Mouse (Mus musculus): ENCODE results near the gene Gm11627.
"Not testable (repeated sequence)": the region's sequence is repeated elsewhere in the genome, so short reads cannot be mapped to it uniquely, and the experiment has no call there.

Gm11627 gene

DNA sequence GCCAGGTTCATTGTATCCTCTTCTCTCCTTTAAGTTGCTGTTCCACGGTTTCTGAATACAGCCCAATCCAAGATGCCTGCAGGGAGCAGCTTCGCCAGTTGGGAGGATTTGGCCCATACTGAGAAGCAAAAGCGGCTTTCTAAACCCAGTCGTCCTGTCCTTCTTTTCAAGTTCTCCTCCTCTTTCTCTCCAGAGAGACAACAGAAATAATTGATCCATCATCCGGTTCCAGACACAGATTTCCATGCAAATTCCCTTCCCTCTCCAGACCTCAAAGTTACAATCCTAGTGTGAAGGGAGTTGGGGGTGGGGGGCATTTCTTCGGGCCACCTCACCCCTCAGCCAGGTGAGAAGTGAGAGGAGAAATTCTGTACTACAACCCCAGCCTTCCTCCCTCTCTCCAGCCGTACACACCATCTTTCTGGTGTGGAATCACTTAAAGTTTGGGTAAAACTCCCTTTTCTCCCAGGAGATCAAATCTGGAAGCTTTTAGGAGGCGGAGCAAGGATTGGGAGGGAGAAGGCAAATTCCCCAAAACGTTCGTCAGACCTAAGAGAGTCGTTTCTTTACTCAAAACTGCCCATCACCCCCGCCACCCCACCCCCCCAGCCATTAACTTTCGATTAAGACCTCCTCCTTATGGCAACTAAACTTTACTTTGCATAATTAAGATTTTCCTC lies 23.7 kb upstream of the Gm11627 start:
- peak; percentile 52 for DNase-seq (ENCODE audit: low spot score)

DNA sequence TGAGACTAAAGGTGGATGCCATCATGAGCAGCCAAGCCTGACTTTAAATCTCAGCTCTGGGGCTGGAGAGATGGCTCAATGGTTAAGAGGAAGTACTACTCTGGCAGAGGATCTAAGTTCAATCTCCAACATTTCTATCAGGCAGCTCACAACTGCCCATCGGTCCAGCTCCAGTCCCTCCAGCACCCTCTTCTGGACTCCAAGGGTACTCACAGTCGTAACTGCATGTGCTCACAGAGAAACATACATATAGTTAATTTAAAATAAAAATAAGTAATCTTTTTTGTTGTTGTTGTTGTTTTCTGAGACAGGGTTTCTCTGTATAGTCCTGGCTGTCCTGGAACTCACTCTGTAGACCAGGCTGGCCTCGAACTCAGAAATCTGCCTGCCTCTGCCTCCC lies 20.7 kb upstream of the Gm11627 start:
- no peak for DNase-seq (ENCODE audit: low spot score)

DNA sequence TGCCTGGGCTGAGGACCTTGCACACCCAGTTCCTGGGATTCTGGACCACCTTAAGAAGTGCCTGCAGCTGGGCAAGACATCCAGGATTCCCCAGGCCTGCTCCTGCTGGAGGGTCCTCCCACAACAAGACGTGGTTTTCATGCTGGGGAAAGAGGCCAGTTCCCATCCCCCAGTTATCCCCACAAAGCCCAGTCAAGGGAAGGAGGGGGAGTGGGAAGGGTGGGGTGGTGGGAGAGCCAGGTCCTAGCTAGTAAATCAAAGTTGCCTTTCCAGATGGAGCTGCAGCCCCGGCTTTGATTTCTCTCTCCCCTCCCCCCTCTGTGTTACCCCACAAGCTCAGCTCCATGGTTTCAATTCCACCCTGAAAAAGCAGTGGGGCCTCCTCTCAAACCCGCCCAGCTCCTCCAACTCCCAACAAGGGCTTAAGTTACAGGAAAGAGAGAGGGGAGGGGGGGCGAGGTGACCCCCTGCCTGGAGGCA lies 16.1 kb upstream of the Gm11627 start:
- DNase-seq (ENCODE audit: low spot score), result no peak

DNA sequence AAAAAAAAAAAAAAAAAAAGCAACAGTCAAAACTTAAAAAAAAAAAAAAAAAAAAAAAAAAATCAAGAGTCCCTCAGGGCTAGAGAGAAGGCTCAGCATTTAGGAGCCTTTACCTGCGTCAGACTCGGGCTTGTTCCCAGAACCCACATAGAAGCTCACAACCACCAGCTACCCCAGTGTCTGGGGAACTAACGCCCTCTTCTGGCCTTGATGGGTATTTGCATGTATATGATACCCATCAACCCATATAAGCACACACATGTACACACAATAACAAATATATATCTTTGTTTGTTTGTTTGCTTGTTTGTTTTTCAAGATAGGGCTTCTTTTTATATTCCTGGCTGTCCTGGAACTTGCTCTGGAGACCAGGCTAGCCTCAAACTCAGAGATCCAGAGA lies 8.3 kb upstream of the Gm11627 start:
- no peak for DNase-seq (ENCODE audit: low spot score)

DNA sequence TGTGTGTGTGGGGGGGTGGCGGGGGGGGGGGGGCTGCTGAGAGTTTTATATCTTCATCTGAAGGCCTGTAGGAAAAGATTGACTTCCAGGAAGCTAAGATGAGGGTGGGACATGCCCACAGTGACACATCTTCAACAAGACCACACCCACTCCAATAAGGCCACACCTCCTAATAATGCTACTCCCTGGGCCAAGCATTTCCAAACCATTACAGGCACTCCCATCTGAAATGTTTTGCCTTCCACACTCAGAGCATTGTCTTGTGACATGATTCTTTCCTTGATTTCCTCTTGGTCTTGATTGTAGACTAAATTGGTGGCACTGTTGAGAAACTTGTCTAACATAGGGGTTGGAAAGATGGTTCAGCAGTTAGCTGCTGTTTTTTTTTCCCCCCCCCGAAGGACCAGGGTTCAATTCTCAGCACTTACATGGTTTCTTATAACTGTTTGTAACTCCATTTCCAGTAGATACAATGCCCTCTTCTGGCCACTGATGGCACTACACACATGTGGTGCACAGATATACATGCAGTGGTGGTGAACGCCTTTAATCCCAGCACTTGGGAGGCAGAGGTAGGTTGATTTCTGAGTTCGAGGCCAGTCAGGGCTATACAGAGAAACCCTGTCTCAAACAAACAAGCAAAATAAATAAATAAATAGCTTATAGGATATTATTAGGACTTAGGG lies 7.3 kb upstream of the Gm11627 start:
- DNase-seq (ENCODE audit: low spot score), result no peak

DNA sequence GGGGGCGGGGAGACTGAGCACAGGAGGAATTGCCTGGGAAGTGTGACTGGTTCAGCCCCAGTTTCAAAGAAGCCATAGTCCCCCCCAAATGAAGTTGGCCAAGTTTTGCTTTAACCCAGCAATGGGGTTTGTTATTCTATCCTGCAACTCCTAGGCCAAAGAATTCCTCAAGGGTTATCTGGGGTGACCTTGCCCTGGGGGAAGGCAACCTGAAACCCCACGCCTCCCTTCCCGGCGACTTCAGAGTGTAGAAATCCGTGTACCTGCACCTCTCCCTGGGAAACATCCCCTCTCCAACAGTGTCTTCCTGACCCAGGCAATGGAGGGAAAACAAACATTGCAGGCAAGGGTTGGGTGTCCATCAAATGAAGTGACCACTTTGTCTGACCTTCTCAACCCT lies 3.5 kb upstream of the Gm11627 start:
- DNase-seq (ENCODE audit: low spot score), result no peak

DNA sequence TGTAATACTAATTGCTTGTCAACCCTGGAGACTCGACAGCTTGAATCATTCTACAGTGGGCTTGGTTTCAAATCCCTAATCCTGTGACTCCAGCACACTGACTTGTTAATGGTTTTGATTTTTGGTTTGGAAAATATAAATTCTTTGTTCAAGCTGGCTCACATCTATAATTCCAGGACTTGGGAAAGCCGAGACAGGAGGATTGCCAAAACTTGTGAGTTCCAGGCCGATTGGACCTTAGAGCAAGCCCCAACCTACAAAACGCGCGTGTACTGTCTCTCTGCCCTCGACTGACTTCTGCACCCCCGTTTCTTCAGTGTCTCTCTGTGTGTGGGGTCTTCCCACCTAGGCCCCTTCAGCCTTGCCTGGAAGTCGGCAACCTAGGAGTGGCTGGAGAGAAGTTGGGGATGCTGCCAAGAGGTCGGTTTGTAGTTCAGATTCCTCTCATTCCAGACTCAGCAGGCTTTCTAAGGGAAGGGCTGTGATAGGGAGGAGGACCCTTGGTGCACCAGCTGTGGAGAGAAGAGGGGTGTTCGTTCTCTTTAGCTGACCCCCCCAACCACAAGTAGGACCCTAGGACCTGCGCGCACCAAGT lies 2.9 kb upstream of the Gm11627 start:
- DNase-seq (ENCODE audit: low spot score), result no peak

DNA sequence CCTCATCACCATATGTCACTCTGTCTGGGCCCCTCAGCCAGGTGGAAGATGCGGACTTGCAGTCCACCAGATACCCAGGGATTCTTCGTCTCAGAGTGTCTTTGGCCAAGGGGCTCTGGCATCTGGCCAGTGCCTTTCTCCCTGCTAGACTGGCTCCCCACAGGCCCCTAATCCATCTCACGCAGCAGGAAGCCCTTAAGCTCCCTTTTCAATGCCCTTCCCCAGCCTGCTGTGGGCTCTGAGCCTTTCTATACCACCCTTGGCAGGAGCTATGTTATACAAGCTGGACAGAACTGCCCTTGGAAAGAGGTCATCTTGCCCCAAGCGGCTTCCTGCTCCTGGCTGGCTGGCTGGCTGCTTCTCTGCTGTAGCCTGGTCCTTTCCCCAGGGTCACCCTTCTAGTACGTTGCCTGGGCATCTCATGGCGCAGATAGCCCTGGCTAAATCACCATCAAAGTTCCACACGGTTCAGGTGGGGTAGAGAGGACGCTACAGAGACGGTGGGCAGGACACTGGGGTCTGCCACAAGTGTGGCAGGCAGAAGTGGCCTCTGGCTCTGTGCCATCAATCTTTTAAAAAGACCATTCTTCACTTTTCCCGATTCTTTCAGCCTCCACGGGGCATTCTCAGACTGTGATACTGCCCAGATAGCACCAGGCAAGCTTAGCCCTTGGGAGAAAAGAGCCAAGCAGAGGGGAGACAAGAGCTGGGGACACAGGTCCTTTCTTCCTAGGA lies 2.2 kb upstream of the Gm11627 start:
- peak; percentile 38 for DNase-seq (ENCODE audit: low spot score)

DNA sequence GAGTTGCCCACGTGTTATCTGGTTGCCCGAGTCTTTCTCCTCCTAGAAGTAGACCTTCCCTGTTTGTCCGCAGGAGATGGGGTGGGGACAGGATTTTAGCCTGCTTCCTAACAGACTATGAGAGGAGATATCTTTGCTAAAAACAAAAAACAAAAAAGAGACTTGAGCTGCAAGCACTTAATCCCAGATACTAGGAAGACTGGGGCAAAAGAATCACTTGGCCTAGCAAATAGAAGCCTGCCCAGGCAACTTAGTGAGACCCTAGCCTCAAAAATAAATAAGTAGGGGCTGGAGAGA lies 721 bp upstream of the Gm11627 start:
- DNase-seq (ENCODE audit: low spot score), result no peak

DNA sequence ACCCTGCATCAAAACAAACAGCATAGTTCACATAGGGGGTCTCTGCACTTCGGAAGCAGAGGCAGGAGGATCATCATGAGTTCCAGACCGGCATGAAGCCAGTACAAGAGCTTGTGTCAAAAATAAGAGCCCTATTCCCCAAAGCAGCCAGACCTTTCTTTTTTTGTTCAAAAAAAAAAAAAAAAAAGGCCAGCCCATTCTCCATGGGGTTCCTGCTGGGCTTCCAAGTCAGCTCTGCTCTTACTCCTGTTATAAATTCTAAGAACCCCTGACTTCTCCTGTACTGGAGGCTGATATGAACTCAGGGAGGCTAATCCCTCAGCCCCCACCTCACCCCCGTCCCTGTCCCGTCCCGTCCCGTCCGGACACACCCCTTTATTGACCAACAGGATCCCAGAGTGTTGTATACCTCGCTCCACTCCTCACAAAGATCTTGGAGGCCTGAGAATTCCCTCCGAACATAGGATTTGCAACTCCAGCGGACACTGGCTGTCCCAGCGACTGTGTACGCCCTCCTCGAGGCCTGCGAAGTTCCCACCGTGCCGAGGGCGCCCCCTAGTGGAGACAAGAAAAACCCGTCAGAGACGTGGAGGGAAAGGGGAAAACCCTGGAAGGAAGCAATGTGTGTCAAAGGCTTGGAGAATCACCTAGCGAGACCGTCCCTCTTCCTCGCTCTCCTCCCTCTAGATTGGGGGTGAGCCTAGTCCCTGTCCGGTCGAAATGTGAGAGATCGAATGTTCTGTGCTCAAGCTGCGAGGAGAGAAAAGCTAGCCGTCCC lies 731 bp downstream of the Gm11627 start:
- peak; percentile 85 for DNase-seq (ENCODE audit: low spot score)

DNA sequence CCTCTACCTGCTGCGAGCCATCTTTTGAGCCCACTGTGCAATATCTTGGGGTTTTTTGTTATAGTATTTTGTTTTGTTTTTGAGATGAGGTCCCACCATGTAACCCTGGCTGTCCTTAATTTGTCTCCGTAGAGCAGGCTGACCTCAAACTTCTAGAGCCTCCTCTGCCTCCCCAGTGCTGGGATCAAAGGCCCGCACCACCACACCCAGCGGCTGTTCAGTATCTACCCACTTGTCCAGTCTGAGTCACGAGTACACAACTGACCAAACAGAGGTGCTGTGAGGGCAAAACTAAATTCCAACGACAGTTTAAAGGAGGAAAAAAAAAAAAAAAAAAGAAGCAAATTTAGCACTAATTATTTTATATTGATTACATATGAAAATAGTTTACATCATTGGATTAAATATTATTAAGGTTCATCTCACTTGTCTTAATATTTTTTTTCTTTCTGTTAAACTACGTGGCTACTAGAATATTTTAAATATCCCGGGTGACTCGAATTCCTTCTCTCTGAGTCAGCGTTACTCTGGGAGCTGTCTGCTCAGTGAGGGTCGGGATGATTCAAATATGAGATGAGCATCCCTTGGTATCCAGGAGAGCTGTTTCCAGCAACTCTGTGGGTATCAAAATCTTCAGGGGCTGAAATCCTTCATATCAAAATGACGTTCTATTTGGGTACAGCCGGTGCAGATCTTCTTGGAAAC lies 3.1 kb downstream of the Gm11627 start:
- DNase-seq (ENCODE audit: low spot score), result no peak

DNA sequence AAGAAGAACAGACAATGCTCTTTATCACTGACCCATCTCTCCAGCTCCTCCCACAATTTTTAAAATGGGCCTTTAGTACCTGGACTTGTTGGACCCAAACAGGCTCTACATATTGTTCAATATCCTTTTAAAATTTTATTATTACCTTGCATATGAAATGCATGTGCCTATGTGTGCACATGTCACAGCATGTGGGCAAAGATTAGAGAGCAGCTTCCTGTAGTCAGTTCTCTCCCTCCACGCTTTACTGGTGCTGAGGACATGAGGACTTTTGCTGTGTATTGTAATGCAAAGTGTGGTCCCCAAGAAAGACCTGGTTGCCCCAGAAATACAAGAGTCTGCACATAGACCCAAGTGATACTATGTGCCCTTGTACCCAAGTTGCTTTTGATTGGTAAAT lies 4.2 kb downstream of the Gm11627 start:
- DNase-seq (ENCODE audit: low spot score), result no peak

DNA sequence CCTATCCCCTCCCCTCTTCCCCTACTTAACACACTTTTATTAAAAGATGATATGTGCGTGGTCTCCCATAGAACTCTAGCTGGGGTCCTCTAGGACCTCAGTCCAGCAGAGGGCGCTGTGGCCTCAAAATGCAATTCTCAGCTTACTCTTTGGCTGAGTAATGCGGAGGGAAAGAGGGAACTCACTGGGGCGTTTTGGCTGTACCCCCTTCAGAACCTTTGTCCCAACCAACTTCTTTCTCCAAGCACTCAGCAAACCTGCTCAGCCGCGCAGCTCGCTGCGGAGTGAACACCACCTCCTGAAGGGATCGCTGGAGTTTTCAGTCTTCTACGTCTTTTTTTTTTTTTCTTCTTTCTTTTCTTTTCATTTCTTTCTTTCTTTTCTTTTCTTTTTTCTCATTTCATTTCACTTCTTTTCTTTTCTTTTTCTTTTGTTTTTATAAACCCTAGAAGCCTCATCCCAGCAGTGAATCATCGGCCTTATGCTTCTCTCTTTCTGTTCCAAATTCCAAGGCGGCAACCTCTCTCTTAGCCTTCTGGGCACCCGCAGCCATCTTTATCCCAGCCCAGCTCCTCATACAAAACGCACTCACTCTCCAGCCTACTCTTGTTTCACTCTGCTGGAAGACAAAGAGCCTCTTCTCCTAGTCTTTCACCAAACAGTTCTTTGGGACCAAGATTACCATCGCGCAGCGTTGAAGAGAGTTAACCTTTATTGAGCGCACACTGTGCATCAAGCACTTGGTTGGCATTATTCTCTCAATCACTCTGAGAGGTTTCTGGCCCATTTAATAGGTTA lies 6.2 kb downstream of the Gm11627 start:
- peak; percentile 98 for DNase-seq (ENCODE audit: low spot score)

DNA sequence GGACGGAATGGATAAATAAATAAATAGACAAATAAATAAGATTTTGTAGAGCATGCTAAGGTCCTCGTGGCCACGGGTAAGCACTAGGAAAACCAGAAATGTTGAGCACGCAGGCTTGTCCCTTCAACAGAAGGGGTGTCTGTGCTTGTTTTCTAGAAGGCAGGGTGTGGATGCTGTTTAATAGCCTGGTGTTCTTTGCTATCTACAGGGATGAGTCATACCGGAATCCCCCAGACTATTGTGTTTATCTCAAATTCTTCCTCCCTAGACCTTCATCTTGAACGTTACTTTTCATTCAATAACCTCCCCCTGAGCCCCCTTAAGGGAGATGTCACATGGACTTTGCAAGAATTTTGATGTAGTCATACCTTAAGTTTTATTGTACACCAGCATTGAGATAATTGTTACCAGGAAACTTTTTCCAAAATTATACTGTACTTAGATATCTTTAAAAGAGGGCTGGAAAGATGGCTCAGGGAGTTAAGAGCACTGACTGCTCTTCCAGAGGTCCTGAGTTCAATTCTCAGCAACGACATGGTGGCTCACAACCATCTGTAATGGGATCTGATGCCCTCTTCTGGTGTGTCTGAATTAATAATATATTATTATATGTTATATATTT lies 10.4 kb downstream of the Gm11627 start:
- DNase-seq (ENCODE audit: low spot score), result no peak

DNA sequence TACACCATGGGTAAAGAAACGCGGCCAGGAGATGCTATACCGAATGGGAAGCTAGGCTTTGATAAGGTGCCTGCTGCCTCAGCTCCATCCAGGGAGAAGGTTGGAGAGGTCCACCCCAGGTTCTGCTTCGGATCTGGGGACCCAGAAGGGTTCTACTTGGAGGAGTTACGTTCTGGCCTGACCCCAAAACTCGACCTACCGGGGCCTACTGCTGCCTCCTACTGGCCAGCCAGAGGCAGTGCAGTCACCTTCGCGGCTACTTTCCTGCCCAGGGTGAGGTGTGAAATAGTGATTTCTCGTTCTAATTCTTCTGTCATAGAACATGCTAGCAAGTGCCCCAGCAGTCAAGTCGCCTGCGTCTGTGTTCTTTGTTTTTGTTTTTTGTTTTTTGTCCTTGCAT lies 11.1 kb downstream of the Gm11627 start:
- DNase-seq (ENCODE audit: low spot score), result no peak

DNA sequence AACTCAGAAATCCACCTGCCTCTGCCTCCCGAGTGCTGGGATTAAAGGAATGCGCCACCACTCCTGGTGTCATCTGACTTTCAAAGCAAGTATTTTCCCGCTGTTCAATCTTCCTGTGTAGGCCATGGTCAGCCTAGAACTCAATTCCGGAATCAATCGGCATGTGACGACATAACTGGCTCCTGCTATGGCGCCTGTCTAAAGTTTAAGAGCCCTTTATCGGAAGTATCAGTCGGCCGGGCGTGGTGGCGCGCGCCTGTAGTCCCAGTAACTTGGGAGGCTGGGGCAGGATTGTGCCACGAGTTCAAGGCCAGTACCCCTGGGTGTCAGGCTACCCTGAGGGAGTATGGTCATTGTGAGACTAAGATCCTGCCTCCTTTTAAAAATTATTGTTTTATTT lies 11.5 kb downstream of the Gm11627 start:
- no peak for DNase-seq (ENCODE audit: low spot score)

DNA sequence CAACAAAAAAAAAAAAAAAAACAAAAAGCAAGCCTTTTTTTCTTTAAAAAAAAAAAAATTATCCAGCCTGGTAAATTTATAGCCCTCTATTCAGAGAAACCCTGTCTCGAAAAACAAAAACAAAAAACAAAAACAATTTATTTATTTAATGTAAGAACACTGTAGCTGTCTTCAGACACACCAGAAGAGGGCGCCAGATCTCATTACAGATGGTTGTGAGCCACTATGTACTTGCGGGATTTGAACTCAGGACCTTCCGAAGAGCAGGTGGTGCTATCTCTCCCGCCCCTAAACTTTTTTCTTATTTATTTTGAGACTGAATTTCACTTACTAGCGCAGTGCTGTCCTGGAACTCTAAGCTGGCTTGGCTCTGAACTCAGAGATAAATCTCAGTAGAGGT lies 12.1 kb downstream of the Gm11627 start:
- no peak for DNase-seq (ENCODE audit: low spot score)

DNA sequence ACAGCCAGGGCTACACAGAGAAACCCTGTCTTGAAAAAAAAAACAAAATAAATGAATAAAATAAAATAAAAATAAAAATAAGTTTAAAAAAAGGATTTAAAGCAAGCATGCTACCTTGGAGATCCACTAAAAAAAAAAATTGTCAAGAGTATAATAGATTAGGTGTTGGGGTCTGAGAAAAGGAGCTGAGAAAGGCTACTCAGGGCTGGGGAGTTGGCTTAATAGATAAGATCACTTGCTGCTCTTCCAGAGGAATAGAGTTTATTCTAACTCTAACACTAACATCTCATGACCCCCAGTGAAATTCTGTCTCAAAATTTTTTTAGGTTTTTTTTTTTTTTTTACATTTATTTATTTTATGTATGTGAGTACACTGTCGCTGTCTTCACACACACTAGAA lies 13.0 kb downstream of the Gm11627 start:
- no peak for DNase-seq (ENCODE audit: low spot score)

DNA sequence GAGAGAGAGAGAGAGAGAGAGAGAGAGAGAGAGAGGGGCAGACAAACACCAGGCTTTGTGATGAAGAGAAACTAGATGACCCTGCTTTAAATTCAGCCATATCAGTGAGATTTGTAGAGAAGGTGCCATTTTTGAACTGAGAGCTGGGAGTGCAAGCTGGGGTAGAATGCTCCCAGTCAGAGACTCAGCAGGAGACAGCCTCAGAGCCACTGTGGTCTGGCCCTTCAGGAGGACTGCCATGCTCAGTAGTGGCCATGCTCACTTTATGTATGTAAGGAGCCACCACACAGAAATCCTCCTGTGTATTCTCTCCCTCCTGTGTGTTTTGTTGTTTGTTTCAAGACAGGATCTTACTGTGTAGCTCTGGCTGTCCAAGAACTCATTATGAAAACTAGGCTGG lies 13.5 kb downstream of the Gm11627 start:
- no peak for DNase-seq (ENCODE audit: low spot score)

DNA sequence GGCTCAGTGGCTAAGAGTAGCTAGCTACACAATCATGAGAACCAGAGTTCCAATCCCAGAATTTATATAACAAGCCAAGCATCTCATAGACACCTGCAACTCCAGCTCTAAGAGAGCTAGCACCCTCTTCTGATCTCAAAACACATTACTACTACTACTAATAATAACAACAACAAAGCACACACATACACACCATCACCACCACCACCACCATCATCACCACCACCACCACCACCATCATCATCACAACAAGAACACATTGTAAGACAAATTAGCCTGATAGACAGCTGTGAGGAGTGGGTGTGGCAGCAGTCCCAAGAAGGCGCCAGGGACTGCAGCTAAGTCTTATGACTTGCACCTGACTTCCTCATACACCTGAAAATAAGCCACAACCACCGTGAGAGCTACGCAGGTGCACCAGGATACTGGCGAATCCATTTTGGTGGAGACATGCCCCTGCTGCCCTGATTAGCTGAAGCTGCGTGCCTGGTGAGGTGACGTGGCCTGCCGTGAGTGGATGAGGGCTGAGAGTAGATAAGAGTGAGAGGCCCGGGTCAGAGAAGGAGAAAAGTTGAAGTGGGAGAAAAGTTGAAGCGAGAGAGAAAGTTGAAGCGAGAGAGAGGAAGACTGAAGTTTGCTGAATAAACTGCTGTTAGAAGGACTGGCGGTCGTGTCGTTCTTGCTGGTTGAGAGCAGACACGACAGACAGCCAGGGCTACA lies 14.1 kb downstream of the Gm11627 start:
- not testable (repeated sequence) for DNase-seq (ENCODE audit: low spot score)

All from retina, embryonic 14.5 days (tissue).